Mouse (Mus musculus) CD4-positive helper T cell, adult 2 months (primary cell): ENCODE measurements around the gene 1110032A03Rik.
A peak's percentile ranks its signal among the peaks of the same experiment; 100 is the strongest.

ENCODE experiments used
- DNase-seq: peaks from one replicate; pipeline ENCODE4 v3.0.0-alpha.2; 2012; ENCODE audit warnings: low read depth, missing footprints, low spot score

Gene 1110032A03Rik

DNA sequence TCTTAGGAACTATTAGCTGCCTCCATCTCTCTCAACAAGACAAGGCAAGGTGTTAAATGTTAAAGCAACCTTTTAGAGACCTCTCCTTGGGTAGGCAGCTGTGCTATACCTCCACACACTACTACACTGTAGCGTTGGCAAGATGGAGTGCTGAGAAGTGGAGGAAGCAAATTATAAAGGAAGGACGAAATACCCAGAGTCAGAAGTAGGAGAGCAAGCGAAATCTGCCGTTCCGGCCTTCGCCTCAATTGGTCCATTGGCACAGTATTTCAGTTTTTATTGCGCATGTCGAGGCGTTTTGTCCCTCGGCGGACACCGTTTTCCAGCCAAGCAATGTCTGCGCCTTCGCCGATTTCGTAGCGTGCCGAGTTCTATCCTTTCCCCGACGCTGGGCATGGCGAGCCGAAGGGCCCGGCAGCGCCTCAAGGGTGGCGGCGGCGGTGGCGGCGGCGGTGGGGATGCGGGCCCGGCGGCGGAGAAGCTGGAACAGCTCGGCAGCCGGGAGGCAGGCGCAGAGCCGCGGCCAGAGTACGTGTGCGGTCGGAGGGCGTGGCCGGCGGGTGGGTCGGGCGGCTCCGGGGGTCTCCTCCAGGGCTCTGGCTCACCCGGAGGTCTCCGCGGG, at the start of gene 1110032A03Rik, which contains the start of gene Alg9:
TSS of gene 1110032A03Rik (minus strand) at position 530 of the 622 bp plus-strand sequence.
TSS of gene Alg9 (plus strand) at position 29 of the 622 bp plus-strand sequence.
- DNase-seq: peak; percentile 90

DNA sequence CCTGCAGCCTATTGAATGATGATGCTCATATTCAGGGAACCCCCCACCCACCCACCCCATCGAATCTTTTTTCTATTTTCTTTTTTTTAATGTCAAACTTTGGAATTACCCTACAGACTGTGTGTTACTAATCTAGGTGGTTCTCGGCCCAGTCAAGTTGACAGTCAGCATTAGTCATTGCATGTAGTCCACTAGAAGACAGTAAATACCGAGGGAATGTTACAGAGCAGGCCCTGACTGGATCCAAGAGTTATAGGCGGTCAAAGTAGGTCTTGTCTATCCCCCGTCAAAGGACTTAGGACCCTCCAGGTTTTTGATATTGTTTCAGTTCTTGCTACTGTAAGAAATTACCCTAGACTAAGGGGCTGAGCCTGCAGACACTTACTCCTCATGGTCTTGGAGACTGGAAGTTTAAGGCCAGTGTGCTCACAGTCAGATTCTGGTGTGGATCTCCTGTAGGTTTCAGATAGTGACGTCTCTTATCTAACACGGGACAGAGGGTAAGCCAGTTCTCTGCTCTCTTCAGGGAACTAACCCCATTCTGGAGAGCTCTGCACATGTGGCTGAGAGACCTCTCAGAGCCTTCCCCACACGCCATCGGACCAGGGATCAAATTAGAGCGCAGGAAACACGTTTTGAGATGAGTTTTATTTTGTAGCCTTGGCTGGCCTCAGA, 48.6 kb upstream of the 1110032A03Rik start:
- DNase-seq: no peak

DNA sequence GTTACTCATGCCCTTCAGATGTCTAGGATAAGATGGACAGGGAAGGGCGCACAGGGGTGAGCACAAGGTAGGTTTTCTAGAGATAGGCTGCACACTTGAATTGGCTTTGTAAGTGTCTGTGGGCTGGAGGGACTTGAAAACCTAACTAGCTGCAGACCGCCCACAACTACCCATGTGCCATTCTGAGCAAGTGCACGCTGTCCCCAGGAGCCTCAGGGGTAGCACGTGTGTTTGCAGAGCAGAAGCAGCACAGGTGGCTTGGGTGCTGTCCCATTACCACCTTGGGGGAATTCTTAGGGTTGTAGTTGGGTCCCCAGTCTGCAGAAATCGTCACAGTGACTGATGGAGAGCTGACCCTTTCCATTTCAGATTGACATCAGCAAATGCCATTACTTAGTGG, 46.9 kb upstream of the 1110032A03Rik start:
- no peak for DNase-seq

DNA sequence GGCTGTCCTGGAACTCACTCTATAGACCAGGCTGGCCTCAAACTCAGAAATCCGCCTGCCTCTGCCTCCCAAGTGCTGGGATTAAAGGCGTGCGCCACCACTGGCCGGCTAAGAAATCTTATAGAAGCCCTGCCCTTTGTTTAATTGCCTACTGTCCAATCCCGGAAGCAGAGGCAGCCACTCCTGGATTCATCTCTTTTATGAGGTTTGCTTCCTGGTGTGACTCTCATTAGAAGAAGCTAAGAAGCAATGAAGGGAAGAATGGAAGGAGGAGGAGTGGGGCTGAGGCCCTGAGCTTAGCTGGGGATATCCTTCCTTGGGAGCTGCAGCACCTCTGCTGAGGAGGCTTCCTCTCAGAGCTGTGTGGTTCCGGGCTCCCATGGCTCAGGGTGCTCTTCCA, 46.3 kb upstream of the 1110032A03Rik start:
- DNase-seq: no peak

DNA sequence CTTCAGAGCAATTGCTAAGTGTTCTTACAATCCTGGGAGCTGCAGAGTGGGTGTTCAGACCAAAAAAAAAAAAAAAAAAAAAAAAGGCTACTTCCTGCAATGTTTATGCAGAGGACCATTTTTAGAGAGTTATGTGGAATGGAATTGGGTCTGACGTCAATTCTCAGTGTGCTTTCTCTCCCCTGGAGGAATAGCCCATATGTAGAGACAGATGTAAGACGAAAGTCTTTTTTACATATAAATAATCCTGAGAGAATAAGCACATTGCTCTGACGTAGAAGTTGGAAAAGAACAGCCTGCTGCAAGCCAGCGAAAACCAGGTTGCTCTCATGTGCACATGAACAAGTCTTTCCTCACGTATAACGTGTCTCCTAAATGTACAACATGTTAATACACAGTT, 44.4 kb upstream of the 1110032A03Rik start:
- DNase-seq: no peak

DNA sequence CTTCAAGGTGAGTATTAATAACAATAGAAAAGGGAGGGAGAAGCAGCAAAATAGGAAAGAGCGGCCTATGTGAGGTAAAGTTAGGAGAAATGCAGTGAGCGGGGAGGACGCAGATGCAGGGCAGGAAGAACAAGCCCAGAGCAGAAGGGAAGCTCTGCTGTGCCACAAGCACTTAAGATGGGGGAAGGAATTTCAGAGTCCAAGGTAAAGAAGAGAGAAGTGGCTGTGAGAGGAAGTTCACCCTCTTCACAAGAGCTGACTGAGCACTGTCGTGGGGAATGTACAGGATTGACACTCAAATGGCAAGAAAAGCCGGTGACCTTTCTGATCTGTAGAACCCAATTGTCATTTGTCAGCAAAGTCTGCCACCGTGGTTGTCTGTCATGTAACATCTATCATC, 42.7 kb upstream of the 1110032A03Rik start:
- DNase-seq: no peak

DNA sequence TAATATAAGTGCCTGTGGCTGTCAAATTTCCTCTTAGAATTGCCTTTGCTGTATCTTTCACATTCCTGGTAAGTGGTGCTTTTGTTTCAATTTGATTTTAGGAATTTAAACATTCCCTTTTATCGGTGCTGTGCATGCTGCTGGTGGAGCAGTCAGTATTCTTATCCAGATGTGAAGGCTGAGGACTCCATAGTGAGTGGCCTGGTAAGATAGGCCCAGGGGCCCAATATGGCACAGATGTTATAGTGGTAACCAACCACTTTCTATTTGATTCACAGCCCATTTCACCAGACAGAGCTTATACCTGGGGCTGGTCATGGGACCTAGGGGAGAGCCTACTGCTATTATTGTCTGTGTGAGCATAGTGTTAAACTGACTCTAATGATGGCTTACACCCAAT, 41.2 kb upstream of the 1110032A03Rik start:
- no peak for DNase-seq

DNA sequence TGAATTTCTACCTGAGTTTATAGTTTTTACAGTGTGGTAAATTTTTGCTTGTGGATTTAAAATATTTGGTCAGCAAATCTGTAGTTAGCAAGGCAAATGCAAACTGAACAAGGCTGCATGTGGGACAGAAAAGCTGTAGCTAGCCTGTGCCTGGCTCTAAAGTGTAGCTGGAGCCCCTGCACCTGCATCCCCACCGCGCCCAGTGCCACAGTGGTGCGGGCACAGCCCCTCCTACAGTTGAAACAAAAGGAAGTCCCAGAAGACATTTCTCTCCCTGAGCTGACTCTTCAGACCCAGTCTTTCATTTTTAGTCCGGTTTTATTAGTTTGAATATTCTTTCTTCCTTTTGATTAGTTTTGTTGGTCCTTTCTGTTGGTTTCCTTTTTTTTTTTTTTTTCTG, 40.3 kb upstream of the 1110032A03Rik start:
- no peak for DNase-seq

DNA sequence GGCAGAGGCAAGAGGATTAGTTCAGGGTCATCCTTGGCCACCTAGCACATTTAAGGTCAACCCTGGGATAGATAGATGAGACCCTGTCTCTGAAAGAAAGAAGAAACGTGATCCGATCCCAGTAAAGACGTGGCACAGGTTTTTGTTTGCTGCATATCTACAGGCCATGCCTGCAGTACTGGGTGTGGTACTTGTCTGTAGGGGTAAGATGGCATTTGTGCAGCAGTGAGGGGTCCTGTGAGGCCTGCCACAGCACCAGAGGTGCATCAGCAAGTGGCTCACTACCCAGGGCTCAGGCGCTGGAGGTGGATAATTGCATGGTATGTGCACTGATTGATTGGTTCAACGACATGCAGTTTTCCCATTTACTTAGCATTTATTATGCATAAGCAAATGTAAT, 38.5 kb upstream of the 1110032A03Rik start:
- no peak for DNase-seq

DNA sequence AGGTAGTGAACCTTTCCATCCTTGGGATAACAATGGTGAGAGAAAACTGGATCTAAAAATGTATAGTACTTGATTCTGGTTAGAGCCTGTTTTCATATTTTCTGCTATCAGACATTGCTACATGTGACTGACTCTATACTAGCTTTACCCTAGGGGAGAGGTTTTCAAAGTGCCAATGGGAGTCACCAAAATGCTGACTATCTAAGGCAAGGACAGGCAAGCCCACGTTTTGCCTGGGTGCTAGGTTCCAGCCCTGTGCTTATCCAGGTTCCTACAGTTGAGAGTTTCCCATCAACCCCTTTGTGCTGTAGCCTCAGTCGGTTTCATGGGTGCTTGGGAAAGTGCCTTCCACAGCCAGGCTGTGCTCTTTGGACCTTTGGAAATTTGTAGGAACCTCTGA, 36.4 kb upstream of the 1110032A03Rik start:
- no peak for DNase-seq

DNA sequence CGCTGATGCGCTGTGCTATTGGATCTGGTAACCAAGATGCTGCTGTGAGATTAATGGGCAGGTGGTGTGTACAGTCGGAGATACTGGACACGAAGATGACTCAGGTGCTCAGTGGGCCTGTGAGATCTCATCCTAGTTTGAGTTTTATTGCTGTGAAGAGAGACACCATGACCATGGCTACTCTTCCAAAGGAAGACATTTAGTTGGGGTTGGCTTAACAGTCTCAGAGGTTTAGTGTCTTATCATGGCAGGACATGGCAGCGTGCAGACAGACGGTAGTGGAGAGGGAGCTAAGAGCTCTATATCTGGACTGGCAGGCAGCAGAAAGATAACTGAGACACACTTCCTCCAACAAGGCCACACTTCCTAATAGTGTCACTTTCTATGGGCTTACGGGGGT, 35.9 kb upstream of the 1110032A03Rik start:
- no peak for DNase-seq

DNA sequence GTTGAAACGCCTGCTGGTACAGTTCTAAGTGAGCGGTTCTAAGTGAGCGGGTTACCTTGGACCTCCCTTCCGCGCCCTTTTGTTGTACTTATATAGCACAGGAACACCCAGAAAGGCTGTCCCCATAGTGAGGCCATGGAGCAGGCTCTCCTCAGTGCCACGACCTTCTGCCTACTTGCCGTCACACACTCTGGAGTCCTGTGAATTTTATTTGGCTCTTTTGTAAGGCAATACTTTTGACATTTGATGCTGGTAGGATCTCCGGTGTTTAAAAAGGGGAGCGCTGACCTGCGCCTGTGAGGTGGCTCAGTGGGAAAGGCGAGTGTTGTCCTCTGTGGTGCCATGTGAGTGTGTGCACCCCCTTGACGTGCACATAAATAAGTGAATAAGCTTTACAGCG, 33.8 kb upstream of the 1110032A03Rik start:
- no peak for DNase-seq

DNA sequence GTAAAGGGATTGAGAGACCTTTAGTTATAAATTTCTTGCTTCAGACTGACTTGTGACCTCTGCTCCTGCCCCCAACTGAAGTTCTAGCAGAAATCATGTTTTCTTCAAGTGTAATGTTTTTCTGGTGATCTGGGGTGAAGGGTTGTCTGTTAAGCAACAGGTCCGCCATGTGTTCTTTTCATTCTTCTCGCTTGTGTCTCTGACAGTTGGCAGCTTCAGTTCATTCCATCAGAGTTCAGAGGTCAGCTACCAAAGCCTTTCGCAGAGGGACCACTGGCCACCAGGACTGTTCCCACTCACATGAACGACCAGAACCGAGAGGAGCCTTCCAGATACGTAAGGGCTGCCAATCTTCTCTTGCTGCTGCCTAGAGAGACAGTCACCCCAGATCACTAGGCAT, 33.2 kb upstream of the 1110032A03Rik start:
- DNase-seq: no peak

DNA sequence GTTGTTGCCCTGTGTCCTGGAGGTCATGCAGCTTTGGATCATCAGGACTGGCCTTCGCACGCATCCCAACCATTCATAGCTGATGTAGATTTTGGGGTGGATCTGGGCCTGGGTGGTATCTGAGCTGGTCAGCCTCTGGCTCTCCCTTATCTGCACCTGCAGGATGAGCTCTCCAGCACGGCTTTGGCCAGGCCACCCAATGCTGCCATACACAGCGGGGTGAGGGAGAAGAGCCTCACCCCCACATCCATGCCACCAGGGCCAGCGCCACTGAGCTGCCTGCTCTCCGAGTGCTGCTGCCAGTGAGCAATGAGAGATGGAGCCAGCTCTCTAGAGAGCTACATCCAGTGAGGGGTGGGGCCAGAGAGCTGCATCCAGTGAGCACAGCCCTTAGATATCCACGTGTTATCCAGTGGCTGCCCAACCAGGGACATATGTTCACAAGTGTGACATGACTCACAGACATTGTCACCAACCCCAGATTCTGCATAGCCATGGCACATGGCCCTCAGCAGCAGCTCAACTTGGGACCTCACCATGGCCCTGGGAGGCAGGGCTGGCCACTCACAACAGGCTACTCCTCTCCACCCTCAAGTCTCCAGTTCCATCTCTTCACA, 27.8 kb upstream of the 1110032A03Rik start:
- no peak for DNase-seq

DNA sequence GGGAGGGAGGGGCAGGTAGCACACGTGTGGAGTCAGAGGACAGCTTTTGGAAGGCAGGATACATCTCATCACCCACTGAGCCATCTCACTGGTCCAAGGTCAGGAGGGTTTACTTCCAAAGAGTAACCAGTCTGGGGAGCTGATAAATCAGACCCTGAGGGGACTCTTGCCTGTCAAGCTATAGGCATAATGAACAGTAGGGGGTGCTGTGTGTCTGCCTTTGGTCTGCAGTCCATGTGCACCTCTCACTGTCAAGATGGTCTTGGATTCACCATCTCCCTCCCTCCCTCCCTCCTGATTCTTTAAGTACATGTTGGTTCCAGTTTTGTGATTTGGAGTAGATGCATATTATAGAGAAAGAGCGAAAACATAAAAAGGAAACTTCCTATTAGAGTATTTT, 25.7 kb upstream of the 1110032A03Rik start:
- DNase-seq: peak; percentile 66

DNA sequence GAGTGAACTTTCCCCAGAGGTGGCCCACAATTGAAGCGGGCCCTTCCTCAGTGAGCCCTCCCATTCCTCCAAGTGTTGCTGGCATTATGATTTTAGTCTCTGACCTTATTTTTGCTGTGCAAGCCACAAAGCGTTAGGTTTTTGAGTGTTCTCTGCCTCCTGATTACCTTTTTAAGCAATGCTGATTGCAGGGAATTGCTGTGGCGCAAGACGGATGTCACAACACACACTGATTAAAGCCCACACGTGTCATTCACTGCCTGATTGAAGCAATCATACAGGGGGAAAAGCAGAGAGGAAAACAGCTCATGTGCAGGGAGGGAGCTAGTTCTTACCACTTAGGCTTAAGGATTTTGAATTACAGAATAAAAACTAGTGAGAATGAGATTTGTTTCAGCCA, 23.0 kb upstream of the 1110032A03Rik start:
- no peak for DNase-seq

DNA sequence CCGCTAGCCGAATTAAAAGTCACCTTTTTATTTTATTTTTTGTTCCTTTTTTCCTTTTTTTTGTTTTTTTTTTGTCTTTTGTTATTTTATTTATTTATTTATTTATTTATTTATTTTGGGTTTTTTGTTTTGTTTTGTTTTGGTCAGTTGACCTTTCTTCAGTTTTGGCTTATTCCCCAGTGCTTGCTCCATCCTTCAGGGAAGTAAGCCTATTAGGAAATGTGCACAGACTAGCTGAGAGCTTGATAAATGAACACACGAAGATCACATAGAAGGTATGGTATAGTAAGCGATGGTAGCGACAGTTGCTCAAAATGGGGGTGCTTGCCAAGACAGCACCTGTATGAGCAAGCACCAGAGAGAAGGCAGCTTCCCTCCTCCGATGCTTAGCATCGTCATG, 22.3 kb upstream of the 1110032A03Rik start:
- no peak for DNase-seq

DNA sequence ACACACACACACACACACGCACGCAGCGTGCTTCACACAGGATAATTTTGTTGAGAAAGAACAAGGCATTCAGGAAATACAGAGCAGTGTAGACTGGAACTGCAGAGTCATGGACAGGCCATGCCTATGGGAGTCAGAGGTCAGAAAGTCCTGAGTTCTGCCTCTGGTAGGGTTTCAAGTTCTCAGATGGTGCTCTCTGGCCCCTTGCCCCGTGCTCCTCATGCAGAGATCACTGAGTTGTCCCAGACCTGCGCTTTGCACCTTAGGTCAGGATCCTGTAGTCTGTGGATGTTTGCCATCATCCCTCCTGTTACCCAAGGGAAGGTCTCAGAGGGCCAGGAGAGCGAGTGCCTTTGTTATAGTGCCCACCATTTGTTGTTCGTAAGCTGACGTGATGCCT, 21.5 kb upstream of the 1110032A03Rik start:
- no peak for DNase-seq

DNA sequence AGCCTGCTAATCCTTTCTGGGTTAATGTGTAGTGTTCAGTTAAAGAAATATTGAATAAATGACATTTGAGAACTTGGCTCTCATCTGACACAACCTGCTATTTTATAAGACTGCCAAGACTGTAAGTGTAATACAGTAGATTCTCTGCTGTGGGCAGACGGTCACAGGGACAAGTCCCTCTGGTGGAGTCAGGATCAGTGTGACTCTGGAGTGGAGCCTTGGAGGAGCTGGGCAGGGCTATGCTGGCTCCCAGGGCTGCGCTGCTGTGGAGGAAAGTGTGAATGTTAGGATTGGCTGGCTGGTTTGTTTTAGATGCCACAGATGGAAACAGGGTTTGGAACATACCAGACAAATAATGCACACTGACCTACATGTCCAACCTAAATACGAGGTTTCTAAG, 19.9 kb upstream of the 1110032A03Rik start:
- DNase-seq: no peak

DNA sequence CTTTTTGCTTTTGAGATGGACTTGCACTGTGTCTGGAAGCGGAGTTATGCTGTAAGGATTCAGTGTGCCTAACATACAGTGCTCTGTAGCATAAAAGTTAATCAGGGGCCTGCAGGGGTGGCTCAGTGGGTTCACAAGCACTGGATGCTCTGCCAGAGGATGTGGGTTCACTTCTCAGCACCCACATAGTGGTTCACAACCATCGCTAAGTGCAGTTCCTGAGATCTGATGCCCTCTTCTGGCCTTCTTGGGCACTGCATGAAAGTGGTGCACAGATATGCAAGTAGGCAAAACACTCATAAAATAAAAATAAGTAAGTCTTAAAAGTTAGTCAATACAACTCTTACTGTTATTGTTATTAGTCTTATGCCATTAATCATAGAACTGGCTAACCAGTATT, 6.8 kb upstream of the 1110032A03Rik start:
- DNase-seq: peak; percentile 61

DNA sequence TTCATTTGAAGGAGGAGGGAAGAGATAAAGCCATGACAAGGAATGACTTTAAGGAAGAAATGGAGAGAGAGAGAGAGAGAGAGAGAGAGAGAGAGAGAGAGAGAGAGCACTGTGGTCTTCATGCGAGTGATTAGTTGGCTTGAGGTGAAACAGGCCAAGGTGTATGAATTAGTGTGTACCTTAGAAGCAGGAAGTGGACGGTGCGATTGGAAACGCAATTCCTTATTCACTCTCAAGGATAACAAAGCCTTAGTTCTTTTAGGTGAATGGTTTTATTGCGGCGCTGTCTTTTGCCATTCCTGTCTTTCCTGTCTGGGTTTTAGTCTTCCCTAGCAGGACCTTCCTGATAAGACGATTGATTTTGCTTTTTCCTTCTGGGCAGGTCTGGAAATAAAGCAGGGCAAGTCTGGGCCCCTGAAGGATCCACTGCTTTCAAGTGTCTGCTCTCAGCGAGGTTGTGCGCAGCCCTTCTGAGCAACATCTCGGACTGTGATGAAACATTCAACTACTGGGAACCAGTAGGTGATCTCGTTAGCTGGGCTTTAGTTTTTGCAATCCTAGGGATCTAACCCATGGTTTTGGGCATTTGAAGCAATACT, 941 bp upstream of the 1110032A03Rik start:
- no peak for DNase-seq

DNA sequence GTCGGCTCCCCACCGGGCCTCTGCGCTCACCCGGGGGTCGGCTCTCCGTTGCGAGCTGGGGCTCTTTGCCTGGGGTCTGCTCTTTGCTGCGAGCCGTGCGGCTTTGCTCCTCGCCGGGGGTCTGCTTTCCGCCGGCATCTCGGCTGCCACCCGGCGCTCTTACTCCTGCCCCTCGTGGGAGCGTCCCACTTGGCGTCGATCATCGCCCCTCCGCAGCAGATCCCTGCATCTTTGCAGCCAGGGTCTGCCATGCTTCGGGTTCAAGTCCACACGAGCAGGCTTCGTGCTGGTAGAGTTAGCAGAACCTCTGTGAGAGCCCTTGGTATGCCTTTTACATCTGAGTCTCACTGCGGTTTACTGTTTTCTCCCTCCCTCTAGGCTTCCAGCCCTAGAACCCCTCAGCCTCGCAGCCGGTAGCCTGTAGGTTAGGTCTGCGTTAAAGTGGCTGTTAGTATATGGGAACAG, 374 bp upstream of the 1110032A03Rik start:
- DNase-seq: peak; percentile 23
